Mouse (Mus musculus) MEL (cell line): ENCODE measurements around the gene Pak2.
"Not testable (repeated sequence)": the region's sequence is repeated elsewhere in the genome, so short reads cannot be mapped to it uniquely, and the experiment has no call there.

ENCODE experiments used
- JUND ChIP-seq: IDR thresholded peaks from 2 replicates; pipeline ENCODE4 v1.6.1; 2011; ENCODE audit warnings: low read depth, mild to moderate bottlenecking, improper control_type of control experiment, low read length
- NELFE ChIP-seq: IDR thresholded peaks from 2 replicates; pipeline ENCODE4 v1.6.1; 2011; ENCODE audit warnings: low read depth, low read length, improper control_type of control experiment

GRCm38 (mm10) chr16:32097757-32098156 is 18.6 kb upstream of the Pak2 start:
- not testable (repeated sequence) for TF ChIP-seq NELFE, JUND
